Mouse (Mus musculus) left cerebral cortex, adult 2 months (tissue): ENCODE measurements around the gene Aqr. TPM values are rescaled to one million over a fixed set of nuclear protein-coding genes. Genes with fewer than 3 reads are reported as not detected.

ENCODE experiments used
- DNase-seq, 2 experiments: peaks; one replicate each; pipeline ENCODE4 v3.0.0; 2021 to 2022; ENCODE audit warnings: low spot score in 2 of 2, mixed read lengths in 1 of 2; ENCODE audit errors: extremely low spot score in 1 of 2
- H3K27ac ChIP-seq: fragments of 200-600 bp; 2 replicates; pipeline ENCODE4 v1.8.1; 2022
- H3K4me3 ChIP-seq: fragments of 200-600 bp; 2 replicates; pipeline ENCODE4 v1.8.1; 2022
- CTCF ChIP-seq: fragments of 200-600 bp; IDR thresholded peaks from 2 replicates; pipeline ENCODE4 v1.8.1; 2022; ENCODE audit warnings: antibody characterized with exemption, mild to moderate bottlenecking, moderate library complexity
- intact Hi-C: fragments of 180-260 bp; cut with DNase I; formaldehyde crosslinking; loops from one replicate; pipeline ENCODE4 v1.15.1; 2025
- total RNA-seq, 2 experiments: library from RNA; stranded (reverse); gene quantifications; 2 replicates each; pipeline ENCODE4 v1.2.3; 2021

The Aqr gene
- total RNA-seq, 2 experiments from 2014 or later, result 31.0 to 33.1 TPM

- TF ChIP-seq CTCF, result no peak
- H3K27ac ChIP-seq, result no peak overlapping the region
- intact Hi-C loops, result no loop called here
- no peak overlapping the region for H3K4me3 ChIP-seq
- no peak for DNase-seq
These were observed 13.6 kb downstream of the Aqr start for GRCm38 (mm10) chr2:114173248-114173647.

GRCm38 (mm10) chr2:114167837-114168236 is 19.0 kb downstream of the Aqr start:
- intact Hi-C loops, result no loop called here
- Histone ChIP-seq H3K4me3 (no peak overlapping the region), H3K27ac (peak overlapping the region; percentile 45)
- no peak for DNase-seq
- no peak for TF ChIP-seq CTCF

GRCm38 (mm10) chr2:114161978-114162377 is 24.8 kb downstream of the Aqr start:
- no peak for DNase-seq
- intact Hi-C loops, result no loop called here
- no peak overlapping the region for H3K27ac ChIP-seq
- no peak for TF ChIP-seq CTCF
- H3K4me3 ChIP-seq, result no peak overlapping the region

- H3K4me3 ChIP-seq, result no peak overlapping the region
- DNase-seq, result no peak
- no peak for TF ChIP-seq CTCF
- H3K27ac ChIP-seq, result no peak overlapping the region
- intact Hi-C loops, result no loop called here
These were observed 29.5 kb downstream of the Aqr start for GRCm38 (mm10) chr2:114157345-114157744.

DNA sequence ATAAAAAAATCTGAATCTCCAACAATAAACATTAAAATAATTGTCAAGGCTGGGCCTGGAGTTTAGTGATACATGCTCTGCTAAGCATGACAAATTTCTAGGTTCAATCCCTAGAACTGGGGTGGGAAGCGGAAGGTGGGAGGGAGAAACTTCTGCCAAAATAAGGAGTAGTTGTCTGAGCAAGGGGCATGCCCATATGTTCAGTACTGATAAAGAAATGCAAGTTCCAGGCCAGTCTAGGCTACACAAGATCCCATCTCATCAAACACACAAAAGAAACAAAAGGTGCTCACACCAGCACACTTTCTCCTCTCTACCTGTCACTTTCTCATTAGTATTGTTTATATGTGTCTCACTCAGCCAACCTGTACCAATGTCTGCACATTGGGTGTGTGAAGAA is 30.2 kb downstream of the Aqr start:
- H3K4me3 ChIP-seq, result no peak overlapping the region
- no peak overlapping the region for H3K27ac ChIP-seq
- DNase-seq, result no peak
- intact Hi-C loops, result no loop called here
- TF ChIP-seq CTCF, result no peak

DNA sequence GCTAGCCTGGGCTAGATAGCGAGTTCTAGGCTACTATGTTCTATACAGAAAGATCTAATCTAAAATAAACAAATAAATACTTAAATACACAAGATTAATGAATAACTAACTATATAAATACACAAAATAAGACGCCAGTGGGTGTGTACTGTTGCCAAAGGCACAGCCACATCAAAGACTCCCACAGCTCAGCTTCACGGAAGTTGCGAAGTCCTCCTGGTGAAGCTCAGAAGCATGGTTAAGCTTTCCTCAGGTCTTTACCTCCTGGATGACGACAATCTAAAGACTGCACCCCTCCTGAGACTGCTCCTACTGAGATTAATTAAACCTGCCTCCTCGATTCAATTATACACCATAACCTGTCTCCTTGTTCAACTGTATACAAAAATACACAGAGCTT is 33.6 kb downstream of the Aqr start:
- TF ChIP-seq CTCF, result no peak
- H3K27ac ChIP-seq, result no peak overlapping the region
- H3K4me3 ChIP-seq, result no peak overlapping the region
- intact Hi-C loops, result loop anchor here (5.0 kb wide), 1 partner anchor 36 kb away; no protein-coding TSS in a partner anchor
- DNase-seq, result no peak

DNA sequence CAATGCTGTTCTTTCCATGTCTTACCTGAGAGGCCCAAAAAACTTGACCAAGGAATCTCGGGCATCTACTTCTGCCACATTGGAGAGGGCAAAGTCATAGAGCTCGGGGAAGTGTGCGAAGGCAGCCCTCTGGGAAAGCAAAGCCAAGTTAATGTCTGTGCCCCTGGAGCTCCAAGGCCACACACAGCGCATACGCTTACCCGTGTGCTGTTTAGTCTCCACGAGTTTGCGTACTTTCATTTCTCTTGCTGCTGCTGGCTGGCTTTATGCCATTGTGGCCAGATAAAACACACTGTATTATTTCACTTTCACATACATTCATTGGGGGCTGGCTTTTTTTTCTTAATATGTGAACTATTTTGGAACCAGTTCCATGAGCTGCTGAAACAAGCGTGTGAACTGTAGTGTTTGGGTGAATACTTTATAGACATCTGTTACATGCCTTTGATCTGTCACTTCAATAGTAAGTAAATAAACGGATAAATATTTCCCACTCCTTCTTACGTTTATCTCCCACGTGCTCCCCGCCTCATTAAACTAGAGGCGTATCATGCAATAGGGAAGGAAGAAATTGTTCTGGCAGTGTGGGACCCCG is 39.9 kb downstream of the Aqr start:
- intact Hi-C loops, result no loop called here
- no peak for DNase-seq
- no peak for TF ChIP-seq CTCF
- no peak overlapping the region for H3K4me3 ChIP-seq
- no peak overlapping the region for H3K27ac ChIP-seq

DNA sequence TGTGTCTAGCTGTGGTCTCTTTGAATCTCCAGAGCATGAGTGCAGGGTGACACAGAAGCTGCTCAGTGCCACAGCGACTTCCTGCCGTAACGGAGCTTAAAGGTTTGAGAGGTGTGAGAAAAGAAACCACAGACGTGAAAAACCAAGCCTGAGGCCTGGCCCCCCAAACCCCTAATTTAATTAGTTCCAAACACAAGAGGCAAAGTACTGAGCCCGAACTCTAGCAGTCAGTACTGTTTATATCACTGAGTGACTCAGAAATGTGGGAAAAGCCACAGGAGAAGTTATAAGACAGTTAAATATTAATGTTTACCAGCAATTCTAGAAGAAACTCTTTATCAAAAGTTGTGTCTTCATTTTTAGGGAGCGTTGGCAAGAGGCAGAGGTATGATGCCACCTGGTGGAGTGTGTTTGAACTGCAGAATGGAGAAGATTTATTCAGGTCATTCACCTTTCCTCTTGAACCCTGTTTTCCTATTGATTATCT is 41.5 kb downstream of the Aqr start:
- peak; percentile 89 for TF ChIP-seq CTCF
- Histone ChIP-seq H3K27ac (no peak overlapping the region), H3K4me3 (no peak overlapping the region)
- intact Hi-C loops, result loop anchor here (1.0 kb wide), 1 partner anchor 279 kb away; no protein-coding TSS in a partner anchor
- peak; percentile 27 to 31 for DNase-seq

DNA sequence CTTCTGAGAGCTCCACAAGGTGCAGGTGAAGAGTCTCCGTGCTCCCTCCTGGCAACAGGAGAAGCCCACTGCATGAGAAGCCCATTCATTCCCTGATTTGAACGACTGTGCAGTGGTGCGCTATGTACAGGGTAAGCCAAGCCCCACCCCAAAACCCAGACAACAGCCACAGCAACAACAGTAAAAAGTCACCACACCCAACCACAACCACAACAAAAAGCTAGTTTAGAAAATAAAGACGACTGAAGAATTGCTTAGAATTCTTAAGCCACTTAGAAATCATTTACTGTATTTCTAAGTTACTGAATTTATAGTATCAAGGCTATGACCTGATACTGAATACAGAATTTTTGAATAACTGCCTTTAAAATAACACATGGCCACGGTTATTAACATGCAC is 41.9 kb downstream of the Aqr start:
- Histone ChIP-seq H3K27ac (no peak overlapping the region), H3K4me3 (no peak overlapping the region)
- intact Hi-C loops, result loop anchor here (1.0 kb wide), 1 partner anchor 279 kb away; no protein-coding TSS in a partner anchor

DNA sequence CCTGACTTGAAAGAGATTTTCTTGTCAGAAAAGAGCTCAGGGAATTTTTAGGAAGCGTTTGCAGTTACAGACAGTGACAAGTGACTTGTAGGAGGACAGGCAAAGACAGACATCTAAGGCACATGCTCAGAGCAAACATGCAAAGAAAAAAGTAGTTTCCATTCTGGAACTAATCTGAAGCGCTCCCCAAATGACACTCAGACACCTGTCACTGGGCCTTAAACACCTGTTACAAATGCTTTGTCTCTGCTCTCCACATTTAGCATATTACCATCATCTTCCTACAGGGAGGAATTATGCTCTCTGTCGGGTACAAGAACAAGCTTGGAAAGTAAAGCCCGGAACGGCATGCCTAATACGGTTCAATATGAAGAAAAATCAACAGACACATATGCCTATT is 43.0 kb downstream of the Aqr start:
- no peak overlapping the region for H3K27ac ChIP-seq
- no peak for TF ChIP-seq CTCF
- DNase-seq, result no peak
- H3K4me3 ChIP-seq, result no peak overlapping the region
- intact Hi-C loops, result no loop called here

More for the DNA sequence above, 41.9 kb downstream of the Aqr start:
- DNase-seq, result no peak
- no peak for TF ChIP-seq CTCF

DNA sequence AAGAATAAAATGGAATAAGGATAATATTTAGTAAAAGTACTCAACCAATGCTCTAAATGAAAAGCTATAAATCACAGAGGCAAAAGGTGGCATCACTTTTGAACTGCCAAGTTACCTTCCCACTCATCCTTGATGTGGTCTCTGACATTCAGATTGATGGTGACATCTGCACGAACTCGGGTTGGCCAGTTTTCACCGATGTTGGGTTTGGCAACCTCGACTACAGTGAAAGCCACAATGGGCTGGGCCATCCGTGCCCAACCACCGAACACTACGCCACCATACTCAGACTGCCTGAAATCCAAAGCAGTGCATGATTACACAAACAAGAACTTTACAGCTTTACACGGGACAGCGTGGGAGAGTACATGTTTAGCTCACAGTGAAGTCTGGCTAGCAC is 50.1 kb downstream of the Aqr start:
- intact Hi-C loops, result no loop called here
- Histone ChIP-seq H3K4me3 (no peak overlapping the region), H3K27ac (no peak overlapping the region)
- DNase-seq, result no peak
- no peak for TF ChIP-seq CTCF

- intact Hi-C loops, result no loop called here
- Histone ChIP-seq H3K4me3 (no peak overlapping the region), H3K27ac (no peak overlapping the region)
- TF ChIP-seq CTCF, result no peak
- no peak for DNase-seq
These were observed 51.0 kb downstream of the Aqr start for GRCm38 (mm10) chr2:114135777-114136176.

GRCm38 (mm10) chr2:114133355-114133754 is 53.5 kb downstream of the Aqr start:
- TF ChIP-seq CTCF, result no peak
- H3K27ac ChIP-seq, result no peak overlapping the region
- intact Hi-C loops, result no loop called here
- no peak overlapping the region for H3K4me3 ChIP-seq
- no peak for DNase-seq
